Mouse (Mus musculus): Measurements from ENCODE around the gene Vav3.

DNA sequence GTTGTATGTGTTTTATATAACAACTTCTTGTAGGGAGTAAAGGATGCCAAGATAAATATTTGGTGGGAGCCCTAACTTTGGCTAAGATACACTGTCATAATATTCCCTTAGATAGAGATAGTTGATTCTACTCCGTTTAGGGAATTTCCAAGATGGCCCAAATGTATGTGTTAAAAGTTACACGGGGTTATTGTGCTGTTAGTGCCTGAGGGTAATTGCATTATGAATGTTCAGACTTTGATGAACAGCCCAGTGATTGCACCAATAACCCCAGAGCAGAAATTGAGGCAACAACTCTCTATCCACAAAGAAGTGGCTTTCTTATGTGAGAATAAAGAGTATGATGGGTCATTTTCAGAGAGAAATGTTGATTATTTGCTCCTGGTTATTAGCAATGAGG lies 283.3 kb downstream of the Vav3 start:
- no peak for TF ChIP-seq POLR2A (IDR thresholded peaks at IDR 0.05; ENCODE audit: insufficient read depth, low read length)
- no peak for TF ChIP-seq EP300 (IDR thresholded peaks at IDR 0.05; ENCODE audit: insufficient read depth, low read depth, low read length)
